Mouse (Mus musculus): ENCODE measurements around the gene Ankrd44.
A peak's percentile ranks its signal among the peaks of the same experiment; 100 is the strongest.

Ankrd44 gene

DNA sequence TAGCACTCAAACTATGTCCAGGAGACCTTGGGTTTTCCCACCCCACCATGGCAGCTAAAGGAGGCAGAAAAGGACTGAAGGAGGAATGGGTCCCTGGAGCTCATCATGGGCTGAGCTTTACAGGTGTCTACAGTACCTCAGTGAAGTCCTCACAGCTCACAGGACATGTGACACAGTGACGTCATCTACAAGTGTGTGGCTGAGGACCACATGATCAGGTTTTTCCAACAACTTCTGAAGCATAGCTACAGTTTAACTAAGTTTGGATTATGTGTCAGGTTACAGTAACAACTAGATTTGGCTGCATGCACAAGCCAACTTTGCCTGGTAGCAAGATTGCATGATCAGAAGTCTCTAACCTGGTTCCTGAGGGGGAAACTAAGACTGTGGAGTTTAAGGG, 78.9 kb downstream of the Ankrd44 start:
- no peak for DNase-seq (ENCODE audit: low spot score)

DNA sequence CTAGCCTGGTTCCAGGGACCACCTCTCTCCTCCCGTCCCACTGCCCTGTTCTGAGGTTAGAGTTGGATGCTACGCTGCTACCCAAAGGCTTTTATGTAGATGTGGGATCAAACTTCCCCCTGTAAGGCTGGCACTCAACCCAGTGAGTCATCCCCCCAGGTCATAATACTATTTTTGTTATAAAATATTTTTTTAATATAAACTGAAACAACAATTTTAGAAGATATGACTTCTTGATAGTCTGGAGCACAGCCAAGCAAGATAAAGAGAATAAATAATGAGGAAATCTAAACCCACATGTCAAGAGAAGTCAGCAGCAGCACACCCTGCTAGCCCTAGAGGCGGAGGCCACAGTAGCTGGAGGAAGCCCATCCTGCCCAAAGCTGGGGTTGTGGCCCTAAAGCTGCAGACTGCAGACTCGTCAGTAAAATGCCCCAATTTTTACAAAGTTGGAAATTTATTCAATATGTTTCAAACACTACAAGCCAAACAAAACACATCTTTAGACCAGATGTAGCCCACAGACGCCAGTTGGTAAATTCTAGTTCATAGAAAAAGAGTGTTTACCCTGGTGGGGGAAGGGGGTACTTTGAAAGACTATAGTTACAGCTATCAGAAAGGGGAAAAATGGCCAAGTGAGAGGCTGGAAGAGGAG, 79.7 kb downstream of the Ankrd44 start:
- no peak for DNase-seq (ENCODE audit: low spot score)

DNA sequence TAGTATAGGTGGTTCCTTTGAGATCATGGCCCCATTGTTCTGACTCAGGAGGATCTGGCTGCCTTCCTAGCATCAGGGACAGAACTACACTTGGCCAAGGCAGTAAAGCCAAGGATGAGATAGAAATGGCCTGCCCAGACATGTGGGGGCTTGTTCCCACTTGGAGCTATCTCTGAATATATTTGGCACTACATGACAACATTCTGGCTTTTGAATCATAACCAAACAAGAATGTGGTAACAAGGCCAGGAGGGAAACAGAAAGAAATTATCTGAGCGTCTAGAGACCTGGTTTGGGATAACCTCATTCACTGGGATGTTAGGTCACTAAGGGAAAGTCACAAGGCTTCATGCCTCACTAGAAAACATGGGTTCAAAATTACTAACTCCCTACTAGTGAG, 81.8 kb downstream of the Ankrd44 start:
- no peak for DNase-seq (ENCODE audit: low spot score)

GRCm38 (mm10) chr1:54842765-54843461, 83.3 kb downstream of the Ankrd44 start:
- no peak for DNase-seq (ENCODE audit: low spot score)

DNA sequence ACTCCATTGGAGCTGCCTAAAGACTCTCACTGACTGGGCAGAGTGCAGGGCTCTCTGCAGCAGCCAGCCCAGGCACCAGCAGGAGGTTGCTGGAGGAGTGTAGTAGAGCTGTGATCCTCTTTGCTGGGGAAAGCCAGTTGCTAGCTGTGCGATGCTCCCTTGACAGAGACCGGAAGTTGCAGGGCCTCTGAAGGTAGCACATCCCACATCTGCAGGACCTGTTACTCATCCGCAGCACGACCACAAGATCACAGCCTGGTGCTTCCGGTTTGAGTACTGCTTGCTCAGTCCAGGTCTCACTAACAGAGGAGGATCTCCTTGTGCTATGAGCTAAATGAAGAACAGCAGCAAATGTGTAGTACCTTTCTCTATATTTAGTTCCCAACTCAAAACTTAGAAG, 84.4 kb downstream of the Ankrd44 start:
- DNase-seq (ENCODE audit: low spot score) = no peak

- DNase-seq (ENCODE audit: low spot score) = no peak
Measured at GRCm38 (mm10) chr1:54840040-54840439, 86.1 kb downstream of the Ankrd44 start.

GRCm38 (mm10) chr1:54838486-54838805, 87.7 kb downstream of the Ankrd44 start:
- DNase-seq (ENCODE audit: low spot score) = peak; percentile 37

- DNase-seq (ENCODE audit: low spot score) = no peak
Measured at GRCm38 (mm10) chr1:54837721-54838485, 88.3 kb downstream of the Ankrd44 start.

DNA sequence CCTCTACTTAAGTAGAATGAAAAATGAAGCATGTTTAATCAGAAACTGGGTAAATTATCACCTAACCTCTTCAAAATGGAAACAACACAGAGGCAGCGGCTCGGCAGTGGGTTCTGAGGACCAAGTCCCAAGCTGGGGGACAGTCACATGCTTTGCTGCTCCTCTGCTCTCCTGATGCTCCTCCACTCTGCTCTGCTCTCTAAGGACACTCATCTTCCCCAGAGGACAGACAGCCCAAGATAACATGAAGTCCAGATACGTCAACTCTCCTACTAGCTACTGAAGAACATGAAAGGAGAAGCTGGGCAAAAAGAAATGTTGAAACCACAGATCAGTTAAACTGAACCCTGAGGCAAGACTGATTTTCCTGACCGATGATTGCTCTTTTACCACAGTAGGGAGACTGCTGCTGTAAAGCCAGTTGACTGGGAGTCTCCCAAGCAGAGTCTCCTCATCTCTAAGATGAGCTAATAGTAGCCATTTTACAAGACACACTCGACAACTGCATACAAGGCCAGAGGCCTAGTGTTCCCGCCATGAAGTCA, 90.5 kb downstream of the Ankrd44 start:
- no peak for DNase-seq (ENCODE audit: low spot score)

- DNase-seq (ENCODE audit: low spot score) = no peak
Measured at GRCm38 (mm10) chr1:54833221-54833620, 93.0 kb downstream of the Ankrd44 start.

- DNase-seq (ENCODE audit: low spot score) = peak; percentile 73
Measured at GRCm38 (mm10) chr1:54832765-54833164, 93.4 kb downstream of the Ankrd44 start.

DNA sequence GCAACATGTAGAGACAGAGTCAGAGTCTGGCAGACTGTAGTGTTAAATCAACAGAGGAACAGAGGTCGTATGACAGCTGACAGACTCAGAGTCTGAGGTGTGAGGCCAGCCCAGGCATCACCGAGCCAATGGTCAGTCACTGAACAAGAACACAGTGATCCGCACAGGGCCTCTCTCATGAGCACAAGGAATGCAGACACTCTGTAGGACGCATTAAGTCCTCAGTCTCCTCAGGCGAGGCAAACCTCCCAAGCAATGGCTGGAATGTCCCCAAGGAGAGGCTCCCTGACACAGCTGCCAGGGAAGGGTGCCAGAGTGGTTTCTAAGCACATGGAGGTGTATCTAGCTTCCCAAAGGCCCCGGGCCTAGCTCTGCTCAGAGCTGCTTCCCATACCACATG, 96.0 kb downstream of the Ankrd44 start:
- DNase-seq (ENCODE audit: low spot score) = no peak

DNA sequence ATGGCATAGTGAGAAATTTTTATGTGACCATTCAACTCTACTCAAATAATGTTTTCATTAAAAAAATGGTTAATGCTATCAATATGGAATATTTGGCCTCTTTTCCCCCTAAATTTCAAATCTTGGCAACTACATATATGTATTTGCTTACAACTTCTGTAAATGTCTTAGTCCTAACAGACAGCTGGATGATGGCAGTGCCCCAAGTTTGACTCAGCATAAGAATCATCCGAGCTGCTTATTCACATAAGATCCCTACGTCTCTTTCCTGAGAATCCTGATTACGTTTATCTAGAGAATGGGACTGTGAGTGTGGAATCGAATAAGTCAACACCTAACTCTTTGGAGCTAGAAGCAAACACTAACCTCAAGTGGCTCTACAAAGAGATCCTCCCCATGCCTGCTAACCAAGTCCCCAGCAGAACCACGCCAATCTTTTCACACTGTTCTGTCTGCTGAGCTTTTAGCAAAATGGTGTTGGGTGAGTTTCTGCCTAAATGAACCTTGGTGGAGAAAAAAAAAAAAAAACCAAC, 96.4 kb downstream of the Ankrd44 start:
- DNase-seq (ENCODE audit: low spot score) = no peak

DNA sequence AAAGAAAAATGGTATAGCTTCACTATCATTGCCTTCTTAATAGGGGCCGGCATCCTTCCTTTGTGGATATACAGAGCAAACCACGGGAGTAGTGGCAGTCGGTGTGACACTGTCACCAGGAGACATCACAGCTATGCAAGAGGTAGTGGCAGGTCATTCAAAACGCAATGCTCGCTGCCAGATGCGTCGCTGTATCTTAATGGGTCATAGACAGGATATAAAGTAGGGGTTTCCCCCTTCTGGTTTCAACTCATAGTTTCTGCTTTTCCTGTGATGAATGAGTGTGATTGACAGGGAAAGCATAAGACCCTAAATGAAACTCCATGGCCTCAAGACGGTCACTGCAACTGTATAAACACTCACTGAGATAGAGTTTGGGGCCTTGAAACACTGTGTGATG, 98.4 kb downstream of the Ankrd44 start:
- DNase-seq (ENCODE audit: low spot score) = no peak

DNA sequence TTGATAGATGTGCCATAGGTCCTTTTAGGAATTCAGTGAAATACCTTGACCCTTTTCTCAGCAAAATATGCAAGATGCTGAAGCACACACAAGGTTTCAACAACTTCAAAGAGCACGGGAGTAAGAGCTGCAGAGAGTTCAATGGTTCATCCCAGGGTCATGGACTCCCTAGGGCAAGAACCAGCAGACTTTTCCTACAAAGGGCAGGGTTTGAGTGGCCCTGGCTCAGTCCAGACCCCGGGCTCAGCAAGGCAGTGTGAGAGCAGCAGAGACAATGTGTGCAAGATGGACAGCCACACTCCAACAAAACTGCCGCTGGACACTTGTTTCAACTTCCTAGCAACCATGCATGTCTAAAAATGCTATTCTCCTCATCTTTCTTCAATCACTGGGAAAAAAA, 98.8 kb downstream of the Ankrd44 start:
- no peak for DNase-seq (ENCODE audit: low spot score)

DNA sequence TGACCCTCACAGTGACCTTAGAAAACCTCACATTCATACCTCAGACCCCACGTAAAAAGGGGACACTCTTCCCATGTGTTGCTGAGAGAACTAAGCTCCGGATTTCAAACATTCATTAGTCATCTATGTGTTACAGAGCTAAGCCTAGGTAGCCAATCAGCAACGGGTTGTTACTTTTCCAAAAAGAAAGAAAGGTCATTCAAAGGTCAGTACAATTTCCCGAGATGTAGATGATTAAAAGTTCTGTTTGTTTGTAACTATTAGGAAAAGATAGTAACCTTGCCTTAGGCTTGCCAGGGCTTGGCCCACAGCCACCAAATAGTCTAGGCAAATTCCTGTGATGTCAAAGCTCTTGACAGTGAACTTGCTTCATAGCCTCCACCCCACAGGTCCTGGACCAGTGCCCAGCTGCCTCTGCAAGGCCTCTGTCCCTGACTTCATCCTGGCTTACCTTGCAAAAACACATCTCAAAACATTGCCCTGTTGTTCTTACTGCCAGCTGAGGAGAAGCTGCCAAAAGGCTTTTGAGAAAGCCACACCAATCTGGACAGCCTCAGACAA, 99.7 kb downstream of the Ankrd44 start:
- DNase-seq (ENCODE audit: low spot score) = peak; percentile 55

- DNase-seq (ENCODE audit: low spot score) = no peak
Measured at GRCm38 (mm10) chr1:54825718-54826425, 100.3 kb downstream of the Ankrd44 start.

DNA sequence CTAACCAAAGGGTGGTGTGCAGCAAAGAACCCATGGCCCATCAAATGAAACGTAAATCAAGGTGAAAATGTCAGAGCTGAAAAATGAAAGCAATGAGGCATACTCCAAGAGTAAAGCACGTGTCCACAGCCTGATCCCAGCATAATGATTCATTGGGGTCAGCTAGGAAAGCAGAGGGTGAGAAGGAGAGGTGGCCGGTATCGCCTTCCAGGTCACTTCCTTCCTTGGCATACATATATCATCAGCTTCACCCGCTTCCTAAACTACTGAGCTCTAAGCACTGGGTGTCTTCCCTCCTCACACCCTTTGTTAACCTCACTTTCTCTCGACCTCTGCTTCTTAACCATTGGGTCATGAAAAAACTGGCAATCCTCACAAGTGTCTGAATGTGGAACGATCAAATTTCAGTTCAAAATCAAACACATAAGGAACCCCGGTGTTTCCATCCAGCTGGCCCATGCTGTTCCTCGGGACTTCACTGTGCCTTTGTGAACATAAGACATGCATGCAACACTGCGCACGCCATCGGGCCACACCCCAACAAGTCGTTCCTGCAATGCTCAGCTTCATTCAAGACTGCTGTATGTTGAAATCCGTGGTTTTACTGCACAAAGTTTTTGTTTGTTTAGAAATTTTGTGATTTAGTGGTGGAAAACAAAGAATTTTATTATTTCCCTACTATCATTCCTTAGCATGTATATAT, 101.9 kb downstream of the Ankrd44 start:
- DNase-seq (ENCODE audit: low spot score) = no peak

GRCm38 (mm10) chr1:54821797-54822196, 104.4 kb downstream of the Ankrd44 start:
- no peak for DNase-seq (ENCODE audit: low spot score)

GRCm38 (mm10) chr1:54815206-54815855, 110.9 kb downstream of the Ankrd44 start:
- DNase-seq (ENCODE audit: low spot score) = no peak
